Mouse (Mus musculus): Measurements from ENCODE around the gene Mrps18c. TPM values are rescaled to one million over a fixed set of nuclear protein-coding genes. Genes with fewer than 3 reads are reported as not detected.

Mrps18c gene
- polyA plus RNA-seq, 1 experiment from 2014 or later: 168 TPM

- Histone ChIP-seq H3K9me3 (ENCODE audit: control insufficient read depth, low read length) (no peaks in the 10 kb centered on the region), H3K27ac (ENCODE audit: low read depth, low read length) (no peak overlapping the region), H3K36me3 (ENCODE audit: control insufficient read depth, insufficient read depth, low read length) (peaks cover 67% of the 10 kb centered on the region), H3K4me3 (ENCODE audit: low read length) (no peak overlapping the region), H3K27me3 (ENCODE audit: control insufficient read depth, insufficient read depth, low read length) (no peaks in the 10 kb centered on the region), H3K4me1 (ENCODE audit: control insufficient read depth, insufficient read depth, low read length) (no peaks in the 10 kb centered on the region), H3K9ac (ENCODE audit: low read depth, low read length) (no peak overlapping the region), H3K4me2 (replicated peaks; ENCODE audit: low read depth, low read length) (no peak overlapping the region)
- ATAC-seq (ENCODE audit: low FRiP score, low TSS enrichment): no peak
- WGBS: 92% methylated on average over 13 of the region's 13 CpGs
These were observed 22.5 kb upstream of the Mrps18c start for GRCm38 (mm10) chr5:100775778-100776404.

- no peaks in the 10 kb centered on the region for H3K9me3 ChIP-seq (ENCODE audit: control insufficient read depth, low read length)
- WGBS: 85% methylated on average over 5 of the region's 5 CpGs
- peaks cover 64% of the 10 kb centered on the region for H3K36me3 ChIP-seq (ENCODE audit: control insufficient read depth, insufficient read depth, low read length)
- no peak for ATAC-seq (ENCODE audit: low FRiP score, low TSS enrichment)
- no peak overlapping the region for H3K27ac ChIP-seq (ENCODE audit: low read depth, low read length)
- no peak overlapping the region for H3K4me2 ChIP-seq (replicated peaks; ENCODE audit: low read depth, low read length)
- no peak overlapping the region for H3K4me3 ChIP-seq (ENCODE audit: low read length)
- H3K9ac ChIP-seq (ENCODE audit: low read depth, low read length): no peak overlapping the region
- H3K27me3 ChIP-seq (ENCODE audit: control insufficient read depth, insufficient read depth, low read length): no peaks in the 10 kb centered on the region
- H3K4me1 ChIP-seq (ENCODE audit: control insufficient read depth, insufficient read depth, low read length): no peaks in the 10 kb centered on the region
These were observed 21.5 kb upstream of the Mrps18c start for GRCm38 (mm10) chr5:100776900-100777299.

GRCm38 (mm10) chr5:100779002-100779401 is 19.4 kb upstream of the Mrps18c start:
- no peak for ATAC-seq (ENCODE audit: low FRiP score, low TSS enrichment)
- Histone ChIP-seq H3K4me2 (replicated peaks; ENCODE audit: low read depth, low read length) (no peak overlapping the region), H3K27me3 (ENCODE audit: control insufficient read depth, insufficient read depth, low read length) (no peaks in the 10 kb centered on the region), H3K36me3 (ENCODE audit: control insufficient read depth, insufficient read depth, low read length) (peaks cover 58% of the 10 kb centered on the region), H3K27ac (ENCODE audit: low read depth, low read length) (no peak overlapping the region), H3K4me3 (ENCODE audit: low read length) (no peak overlapping the region), H3K9me3 (ENCODE audit: control insufficient read depth, low read length) (no peaks in the 10 kb centered on the region), H3K4me1 (ENCODE audit: control insufficient read depth, insufficient read depth, low read length) (no peaks in the 10 kb centered on the region), H3K9ac (ENCODE audit: low read depth, low read length) (no peak overlapping the region)
- 97% methylated on average over 13 of the region's 13 CpGs for WGBS

- Histone ChIP-seq H3K9ac (ENCODE audit: low read depth, low read length) (no peak overlapping the region), H3K27ac (ENCODE audit: low read depth, low read length) (no peak overlapping the region), H3K4me1 (ENCODE audit: control insufficient read depth, insufficient read depth, low read length) (no peaks in the 10 kb centered on the region), H3K4me2 (replicated peaks; ENCODE audit: low read depth, low read length) (no peak overlapping the region), H3K9me3 (ENCODE audit: control insufficient read depth, low read length) (no peaks in the 10 kb centered on the region), H3K4me3 (ENCODE audit: low read length) (no peak overlapping the region), H3K36me3 (ENCODE audit: control insufficient read depth, insufficient read depth, low read length) (peaks cover 63% of the 10 kb centered on the region), H3K27me3 (ENCODE audit: control insufficient read depth, insufficient read depth, low read length) (no peaks in the 10 kb centered on the region)
- ATAC-seq (ENCODE audit: low FRiP score, low TSS enrichment): no peak
- WGBS: 93% methylated on average over 9 of the region's 9 CpGs
These were observed 10.9 kb upstream of the Mrps18c start for GRCm38 (mm10) chr5:100787527-100787926.

GRCm38 (mm10) chr5:100792261-100792660 is 6.2 kb upstream of the Mrps18c start:
- no peaks in the 10 kb centered on the region for H3K9me3 ChIP-seq (ENCODE audit: control insufficient read depth, low read length)
- no peak overlapping the region for H3K4me2 ChIP-seq (replicated peaks; ENCODE audit: low read depth, low read length)
- H3K27ac ChIP-seq (ENCODE audit: low read depth, low read length): no peak overlapping the region
- H3K4me1 ChIP-seq (ENCODE audit: control insufficient read depth, insufficient read depth, low read length): peaks cover 2% of the 10 kb centered on the region
- no peak overlapping the region for H3K9ac ChIP-seq (ENCODE audit: low read depth, low read length)
- H3K36me3 ChIP-seq (ENCODE audit: control insufficient read depth, insufficient read depth, low read length): peaks cover 57% of the 10 kb centered on the region
- WGBS: 86% methylated on average over 7 of the region's 7 CpGs
- no peak for ATAC-seq (ENCODE audit: low FRiP score, low TSS enrichment)
- H3K27me3 ChIP-seq (ENCODE audit: control insufficient read depth, insufficient read depth, low read length): no peaks in the 10 kb centered on the region
- H3K4me3 ChIP-seq (ENCODE audit: low read length): no peak overlapping the region

GRCm38 (mm10) chr5:100794084-100794483 is 4.3 kb upstream of the Mrps18c start:
- Histone ChIP-seq H3K4me1 (ENCODE audit: control insufficient read depth, insufficient read depth, low read length) (peaks cover 10% of the 10 kb centered on the region), H3K4me2 (replicated peaks; ENCODE audit: low read depth, low read length) (no peak overlapping the region), H3K9me3 (ENCODE audit: control insufficient read depth, low read length) (no peaks in the 10 kb centered on the region), H3K36me3 (ENCODE audit: control insufficient read depth, insufficient read depth, low read length) (peaks cover 45% of the 10 kb centered on the region), H3K27ac (ENCODE audit: low read depth, low read length) (no peak overlapping the region), H3K27me3 (ENCODE audit: control insufficient read depth, insufficient read depth, low read length) (no peaks in the 10 kb centered on the region), H3K9ac (ENCODE audit: low read depth, low read length) (no peak overlapping the region), H3K4me3 (ENCODE audit: low read length) (no peak overlapping the region)
- no peak for ATAC-seq (ENCODE audit: low FRiP score, low TSS enrichment)
- 86% methylated on average over 5 of the region's 5 CpGs for WGBS

GRCm38 (mm10) chr5:100818341-100818740 is 19.9 kb downstream of the Mrps18c start:
- Histone ChIP-seq H3K27ac (ENCODE audit: low read depth, low read length) (no peak overlapping the region), H3K4me1 (ENCODE audit: control insufficient read depth, insufficient read depth, low read length) (no peaks in the 10 kb centered on the region), H3K27me3 (ENCODE audit: control insufficient read depth, insufficient read depth, low read length) (no peaks in the 10 kb centered on the region), H3K9me3 (ENCODE audit: control insufficient read depth, low read length) (no peaks in the 10 kb centered on the region), H3K9ac (ENCODE audit: low read depth, low read length) (no peak overlapping the region), H3K36me3 (ENCODE audit: control insufficient read depth, insufficient read depth, low read length) (peaks cover 7% of the 10 kb centered on the region; the same call in 1 of the 2 replicates), H3K4me3 (ENCODE audit: low read length) (no peak overlapping the region), H3K4me2 (replicated peaks; ENCODE audit: low read depth, low read length) (no peak overlapping the region)
- WGBS: 73% methylated on average over 4 of the region's 4 CpGs
- ATAC-seq (ENCODE audit: low FRiP score, low TSS enrichment): no peak

- 33% methylated on average over 16 of the region's 16 CpGs for WGBS
- Histone ChIP-seq H3K4me3 (ENCODE audit: low read length) (peak overlapping the region; percentile 88), H3K27me3 (ENCODE audit: control insufficient read depth, insufficient read depth, low read length) (no peaks in the 10 kb centered on the region), H3K4me2 (replicated peaks; ENCODE audit: low read depth, low read length) (peak overlapping the region; percentile 67), H3K4me1 (ENCODE audit: control insufficient read depth, insufficient read depth, low read length) (no peaks in the 10 kb centered on the region), H3K36me3 (ENCODE audit: control insufficient read depth, insufficient read depth, low read length) (peaks cover 3% of the 10 kb centered on the region; the same call in 1 of the 2 replicates), H3K9ac (ENCODE audit: low read depth, low read length) (peak overlapping the region; percentile 95), H3K9me3 (ENCODE audit: control insufficient read depth, low read length) (no peaks in the 10 kb centered on the region), H3K27ac (ENCODE audit: low read depth, low read length) (peak overlapping the region; percentile 73; the same call in 1 of the 2 replicates)
- ATAC-seq (ENCODE audit: low FRiP score, low TSS enrichment): no peak
These were observed 21.4 kb downstream of the Mrps18c start for GRCm38 (mm10) chr5:100819568-100820480.

Measured in kidney, embryonic 14.5 days (tissue).